Mouse (Mus musculus): ENCODE measurements around the gene Hhat. TPM values are rescaled to one million over a fixed set of nuclear protein-coding genes. Genes with fewer than 3 reads are reported as not detected.

Gene Hhat
- polyA plus RNA-seq, 1 experiment from 2014 or later = 9.6 TPM

DNA sequence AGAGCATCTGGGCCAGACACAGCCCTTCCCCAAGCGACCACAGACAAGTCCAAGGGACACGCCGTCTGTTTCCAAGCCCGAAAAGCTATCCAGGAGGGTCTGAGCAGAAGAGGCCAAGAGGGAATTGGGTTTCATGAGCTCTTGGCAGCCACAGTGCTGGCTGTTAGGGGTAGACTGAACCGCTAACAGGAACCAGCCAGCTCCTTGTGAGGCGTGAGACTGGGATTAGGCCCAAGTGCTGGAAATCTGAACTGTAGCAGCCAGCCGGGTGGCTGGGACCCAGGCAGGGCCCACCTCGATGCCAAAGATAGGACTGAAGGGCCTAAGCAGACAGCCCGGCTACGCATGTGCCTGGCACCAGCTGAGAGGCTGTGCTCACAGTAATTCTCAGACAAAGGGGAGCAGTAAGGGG lies 18.1 kb upstream of the Hhat start:
- Histone ChIP-seq H3K9me3 (ENCODE audit: control insufficient read depth, low read length) (no peaks in the 10 kb centered on the region), H3K27me3 (replicated peaks; ENCODE audit: control insufficient read depth, insufficient read depth, low read length) (no peaks in the 10 kb centered on the region), H3K36me3 (ENCODE audit: control insufficient read depth, insufficient read depth, low read length) (no peaks in the 10 kb centered on the region), H3K4me2 (ENCODE audit: low read depth, low read length) (no peak overlapping the region), H3K4me3 (ENCODE audit: low read length) (no peak overlapping the region), H3K27ac (ENCODE audit: low read length) (peak overlapping the region; percentile 58), H3K9ac (ENCODE audit: low read depth, low read length) (no peak overlapping the region), H3K4me1 (ENCODE audit: control insufficient read depth, insufficient read depth, low read length) (peaks cover 11% of the 10 kb centered on the region)
- peak; percentile 32 for ATAC-seq
- WGBS = 62% methylated on average over 10 of the region's 10 CpGs

DNA sequence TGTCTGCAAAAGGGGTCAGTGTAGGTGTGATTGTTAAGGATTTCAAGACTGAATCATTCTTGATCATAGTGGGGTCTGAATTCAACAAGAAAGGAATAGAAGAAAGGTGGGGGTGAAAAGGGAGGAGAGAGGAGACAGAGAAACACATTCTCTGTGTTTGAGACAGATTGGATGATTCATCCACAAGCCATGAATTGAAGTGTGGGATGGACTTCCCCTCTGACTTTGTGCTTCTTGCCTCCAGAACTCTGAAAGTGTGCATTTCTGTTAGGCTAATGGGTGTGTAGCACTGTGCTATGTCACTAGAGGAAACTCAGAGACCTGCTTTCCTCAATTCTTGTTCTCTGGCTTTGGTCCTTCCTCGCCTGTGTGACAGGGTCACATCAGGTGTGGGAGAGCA lies 15.2 kb upstream of the Hhat start:
- no peaks in the 10 kb centered on the region for H3K36me3 ChIP-seq (ENCODE audit: control insufficient read depth, insufficient read depth, low read length)
- WGBS = 84% methylated on average over 1 of the region's 1 CpGs
- H3K4me3 ChIP-seq (ENCODE audit: low read length) = no peak overlapping the region
- H3K9ac ChIP-seq (ENCODE audit: low read depth, low read length) = no peak overlapping the region
- no peaks in the 10 kb centered on the region for H3K9me3 ChIP-seq (ENCODE audit: control insufficient read depth, low read length)
- no peak overlapping the region for H3K4me2 ChIP-seq (ENCODE audit: low read depth, low read length)
- H3K4me1 ChIP-seq (ENCODE audit: control insufficient read depth, insufficient read depth, low read length) = peaks cover 4% of the 10 kb centered on the region; the same call in 1 of the 2 replicates
- no peak for ATAC-seq
- H3K27ac ChIP-seq (ENCODE audit: low read length) = peak overlapping the region; percentile 11; the same call in 1 of the 2 replicates
- no peaks in the 10 kb centered on the region for H3K27me3 ChIP-seq (replicated peaks; ENCODE audit: control insufficient read depth, insufficient read depth, low read length)

DNA sequence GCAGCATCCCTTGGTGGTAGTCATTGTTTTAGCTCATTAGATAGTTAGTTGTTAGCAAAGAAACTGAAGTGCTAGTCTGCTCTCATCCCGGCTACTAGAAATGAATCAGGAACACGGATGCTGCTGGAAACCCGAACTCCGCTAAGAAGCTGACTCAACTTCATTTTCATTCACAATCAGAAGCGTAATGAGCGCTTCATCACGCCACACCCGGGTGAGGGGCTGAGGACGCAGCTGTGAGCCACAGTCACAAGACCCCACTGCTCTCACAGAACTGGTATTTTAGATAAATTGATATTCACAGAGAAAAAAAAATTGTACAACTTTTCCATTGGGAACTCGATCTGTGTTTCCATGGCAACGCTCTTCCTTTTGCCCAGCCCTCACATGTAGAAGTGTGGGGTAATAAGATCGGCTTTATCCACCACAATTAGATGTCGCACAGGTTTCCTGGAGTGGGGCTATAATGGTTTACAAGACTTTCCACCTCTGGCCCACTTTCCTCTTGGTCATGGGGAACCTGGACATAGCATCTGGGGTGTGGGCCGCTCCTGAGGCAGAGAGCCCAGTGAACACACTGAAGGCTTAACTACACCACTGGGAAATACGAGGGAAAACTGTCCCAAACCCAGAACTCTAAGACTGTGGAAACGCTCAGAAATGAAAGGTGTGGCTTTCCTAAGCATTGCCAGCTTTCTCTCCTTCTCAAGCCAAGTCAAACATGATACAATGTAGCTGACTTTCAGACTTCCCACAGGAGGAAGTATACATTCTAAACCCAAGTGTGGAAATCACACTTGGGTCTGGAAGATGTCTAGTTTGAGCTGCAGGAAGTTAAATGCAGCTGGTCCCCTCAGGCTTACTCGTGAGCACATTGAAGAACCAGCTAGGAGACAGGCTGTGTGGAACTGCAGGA lies 14.3 kb upstream of the Hhat start:
- Histone ChIP-seq H3K4me2 (ENCODE audit: low read depth, low read length) (no peak overlapping the region), H3K9ac (ENCODE audit: low read depth, low read length) (no peak overlapping the region), H3K36me3 (ENCODE audit: control insufficient read depth, insufficient read depth, low read length) (no peaks in the 10 kb centered on the region), H3K27me3 (replicated peaks; ENCODE audit: control insufficient read depth, insufficient read depth, low read length) (no peaks in the 10 kb centered on the region), H3K9me3 (ENCODE audit: control insufficient read depth, low read length) (no peaks in the 10 kb centered on the region), H3K4me3 (ENCODE audit: low read length) (no peak overlapping the region), H3K4me1 (ENCODE audit: control insufficient read depth, insufficient read depth, low read length) (peaks cover 4% of the 10 kb centered on the region; the same call in 1 of the 2 replicates), H3K27ac (ENCODE audit: low read length) (0 out of 2 replicates have a peak overlapping the region, but pooled peaks have one; percentile 21)
- 68% methylated on average over 17 of the region's 17 CpGs for WGBS
- ATAC-seq = no peak

DNA sequence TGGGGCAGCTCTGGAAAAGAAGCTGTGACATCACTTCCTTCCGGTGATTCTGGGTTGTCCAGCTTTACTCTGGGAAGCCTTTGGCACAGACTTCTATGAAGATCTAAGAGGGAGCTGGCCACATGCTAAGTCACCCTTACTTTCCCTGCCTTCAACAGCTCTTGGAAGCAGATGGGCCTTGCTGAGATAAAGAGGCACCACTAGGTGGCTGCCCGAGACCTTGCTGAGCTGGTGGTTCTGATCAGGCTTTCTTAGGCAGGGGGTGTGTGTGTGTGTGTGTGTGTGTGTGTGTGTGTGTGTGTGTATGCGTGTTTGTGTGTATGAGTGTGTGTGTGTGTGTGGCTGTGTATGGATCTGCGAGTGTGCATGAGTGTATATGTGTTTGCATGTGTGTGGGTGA lies 13.4 kb upstream of the Hhat start:
- Histone ChIP-seq H3K9me3 (ENCODE audit: control insufficient read depth, low read length) (no peaks in the 10 kb centered on the region), H3K36me3 (ENCODE audit: control insufficient read depth, insufficient read depth, low read length) (no peaks in the 10 kb centered on the region), H3K9ac (ENCODE audit: low read depth, low read length) (no peak overlapping the region), H3K27me3 (replicated peaks; ENCODE audit: control insufficient read depth, insufficient read depth, low read length) (no peaks in the 10 kb centered on the region), H3K27ac (ENCODE audit: low read length) (no peak overlapping the region), H3K4me2 (ENCODE audit: low read depth, low read length) (no peak overlapping the region), H3K4me1 (ENCODE audit: control insufficient read depth, insufficient read depth, low read length) (peaks cover 4% of the 10 kb centered on the region; the same call in 1 of the 2 replicates), H3K4me3 (ENCODE audit: low read length) (no peak overlapping the region)
- ATAC-seq = peak; percentile 47
- 25% methylated on average over 4 of the region's 4 CpGs for WGBS

DNA sequence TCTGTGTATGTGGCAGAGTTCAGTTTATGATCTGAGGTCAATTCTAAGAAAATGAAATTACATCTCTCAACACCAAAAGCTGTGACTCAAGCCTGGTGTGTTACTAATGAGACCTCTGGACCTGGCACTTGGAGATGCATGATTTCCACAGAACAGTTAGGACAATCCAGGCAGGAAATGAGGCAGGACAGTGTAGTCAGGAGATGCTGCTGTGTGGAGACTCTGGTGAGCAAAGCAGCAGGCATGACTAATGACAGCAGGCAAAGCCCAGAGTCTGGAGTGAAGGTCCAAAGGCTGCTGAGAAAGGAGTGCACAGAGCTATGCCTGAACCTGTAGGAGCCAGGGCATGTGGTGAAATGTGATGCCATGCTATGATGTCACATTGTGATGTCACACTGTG lies 10.2 kb upstream of the Hhat start:
- Histone ChIP-seq H3K27me3 (replicated peaks; ENCODE audit: control insufficient read depth, insufficient read depth, low read length) (no peaks in the 10 kb centered on the region), H3K9me3 (ENCODE audit: control insufficient read depth, low read length) (no peaks in the 10 kb centered on the region), H3K27ac (ENCODE audit: low read length) (no peak overlapping the region), H3K4me3 (ENCODE audit: low read length) (no peak overlapping the region), H3K36me3 (ENCODE audit: control insufficient read depth, insufficient read depth, low read length) (no peaks in the 10 kb centered on the region), H3K4me1 (ENCODE audit: control insufficient read depth, insufficient read depth, low read length) (peaks cover 9% of the 10 kb centered on the region), H3K9ac (ENCODE audit: low read depth, low read length) (no peak overlapping the region), H3K4me2 (ENCODE audit: low read depth, low read length) (no peak overlapping the region)
- 0 out of 2 replicates have a peak, but pooled peaks have one; percentile 24 for ATAC-seq

DNA sequence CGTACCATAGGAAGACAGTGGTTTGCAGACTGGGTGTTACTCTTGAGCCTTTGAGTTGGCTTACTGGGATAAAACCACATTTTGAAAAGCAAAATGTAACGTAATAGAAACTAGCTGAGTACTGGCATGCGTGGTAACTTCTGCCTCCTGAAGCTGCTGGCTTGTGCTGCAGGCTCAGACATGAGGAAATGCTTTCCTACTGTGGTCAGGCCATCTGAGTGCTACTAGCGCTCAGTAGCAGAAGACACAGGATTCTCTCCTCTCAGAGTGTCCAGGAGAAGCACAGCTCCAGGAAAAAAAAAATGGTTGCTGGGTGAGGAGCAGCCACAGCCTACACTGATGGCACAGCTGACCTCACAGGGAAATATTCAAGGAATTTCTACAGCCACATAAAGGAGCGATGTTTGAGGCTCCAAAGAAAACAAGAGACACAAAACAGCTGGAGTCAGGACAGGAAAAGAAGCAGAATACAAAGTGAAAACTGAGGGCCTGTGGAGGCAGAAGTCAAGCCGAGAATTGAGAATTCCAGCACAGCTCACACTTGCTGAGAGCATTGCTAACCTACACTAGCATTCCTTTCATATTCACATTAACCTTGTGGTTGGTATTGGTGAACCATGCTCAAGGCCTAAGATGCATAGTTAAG lies 8.0 kb upstream of the Hhat start:
- Histone ChIP-seq H3K4me2 (ENCODE audit: low read depth, low read length) (no peak overlapping the region), H3K36me3 (ENCODE audit: control insufficient read depth, insufficient read depth, low read length) (no peaks in the 10 kb centered on the region), H3K4me1 (ENCODE audit: control insufficient read depth, insufficient read depth, low read length) (peaks cover 11% of the 10 kb centered on the region), H3K27ac (ENCODE audit: low read length) (peak overlapping the region; percentile 55), H3K27me3 (replicated peaks; ENCODE audit: control insufficient read depth, insufficient read depth, low read length) (no peaks in the 10 kb centered on the region), H3K9me3 (ENCODE audit: control insufficient read depth, low read length) (no peaks in the 10 kb centered on the region), H3K9ac (ENCODE audit: low read depth, low read length) (no peak overlapping the region), H3K4me3 (ENCODE audit: low read length) (no peak overlapping the region)
- WGBS = 39% methylated on average over 6 of the region's 6 CpGs
- peak; percentile 41; the same call in 1 of the 2 replicates for ATAC-seq

DNA sequence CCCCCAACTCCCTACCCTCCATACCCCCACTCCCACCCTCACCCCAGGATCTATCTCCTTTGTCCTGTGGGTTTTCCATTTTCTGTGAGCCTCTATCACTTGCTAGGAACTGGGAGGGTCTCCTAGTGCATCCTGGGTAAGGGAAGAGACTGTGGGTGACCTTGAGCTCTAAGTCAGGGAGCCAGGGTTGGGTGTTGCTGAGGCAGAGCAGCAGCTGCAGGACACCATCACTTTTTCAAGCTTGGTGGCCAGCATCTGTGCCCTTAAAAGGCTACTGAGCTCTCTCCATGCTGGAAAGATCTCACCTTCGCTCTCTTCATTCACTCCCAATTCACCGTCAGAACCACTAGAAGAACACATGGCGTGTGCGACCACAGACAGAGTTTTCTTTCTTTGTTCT lies 7.2 kb upstream of the Hhat start:
- H3K4me3 ChIP-seq (ENCODE audit: low read length) = no peak overlapping the region
- ATAC-seq = no peak
- no peaks in the 10 kb centered on the region for H3K36me3 ChIP-seq (ENCODE audit: control insufficient read depth, insufficient read depth, low read length)
- no peak overlapping the region for H3K9ac ChIP-seq (ENCODE audit: low read depth, low read length)
- no peak overlapping the region for H3K4me2 ChIP-seq (ENCODE audit: low read depth, low read length)
- H3K4me1 ChIP-seq (ENCODE audit: control insufficient read depth, insufficient read depth, low read length) = peaks cover 11% of the 10 kb centered on the region
- WGBS = 92% methylated on average over 4 of the region's 4 CpGs
- H3K27ac ChIP-seq (ENCODE audit: low read length) = peak overlapping the region; percentile 55; the same call in 1 of the 2 replicates
- H3K27me3 ChIP-seq (replicated peaks; ENCODE audit: control insufficient read depth, insufficient read depth, low read length) = no peaks in the 10 kb centered on the region
- H3K9me3 ChIP-seq (ENCODE audit: control insufficient read depth, low read length) = no peaks in the 10 kb centered on the region

DNA sequence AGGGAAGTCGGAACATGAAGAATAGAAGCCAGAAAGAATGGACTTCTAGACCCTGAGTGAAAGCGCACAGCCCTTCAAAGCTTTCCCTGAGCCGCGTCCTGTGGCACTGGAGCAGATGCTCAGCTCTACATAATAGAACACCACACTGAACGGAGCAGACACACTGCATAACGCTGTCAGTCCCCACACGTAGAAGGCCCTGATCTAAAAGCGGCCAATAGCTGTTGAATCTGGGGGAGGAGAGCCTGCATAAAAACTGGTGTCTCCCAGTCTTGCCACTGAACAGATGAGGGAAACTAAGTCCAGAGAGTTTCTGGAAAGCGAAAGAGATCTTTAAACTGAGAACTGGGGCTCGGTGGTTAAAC lies 911 bp downstream of the Hhat start:
- 18% methylated on average over 10 of the region's 10 CpGs for WGBS
- peak; percentile 86 for ATAC-seq
- peak overlapping the region; percentile 100 for H3K9ac ChIP-seq (ENCODE audit: low read depth, low read length)
- peak overlapping the region; percentile 95 for H3K27ac ChIP-seq (ENCODE audit: low read length)
- H3K27me3 ChIP-seq (replicated peaks; ENCODE audit: control insufficient read depth, insufficient read depth, low read length) = no peaks in the 10 kb centered on the region
- peak overlapping the region; percentile 92 for H3K4me2 ChIP-seq (ENCODE audit: low read depth, low read length)
- peaks cover 15% of the 10 kb centered on the region for H3K4me1 ChIP-seq (ENCODE audit: control insufficient read depth, insufficient read depth, low read length)
- peak overlapping the region; percentile 77 for H3K4me3 ChIP-seq (ENCODE audit: low read length)
- H3K9me3 ChIP-seq (ENCODE audit: control insufficient read depth, low read length) = no peaks in the 10 kb centered on the region
- H3K36me3 ChIP-seq (ENCODE audit: control insufficient read depth, insufficient read depth, low read length) = no peaks in the 10 kb centered on the region

DNA sequence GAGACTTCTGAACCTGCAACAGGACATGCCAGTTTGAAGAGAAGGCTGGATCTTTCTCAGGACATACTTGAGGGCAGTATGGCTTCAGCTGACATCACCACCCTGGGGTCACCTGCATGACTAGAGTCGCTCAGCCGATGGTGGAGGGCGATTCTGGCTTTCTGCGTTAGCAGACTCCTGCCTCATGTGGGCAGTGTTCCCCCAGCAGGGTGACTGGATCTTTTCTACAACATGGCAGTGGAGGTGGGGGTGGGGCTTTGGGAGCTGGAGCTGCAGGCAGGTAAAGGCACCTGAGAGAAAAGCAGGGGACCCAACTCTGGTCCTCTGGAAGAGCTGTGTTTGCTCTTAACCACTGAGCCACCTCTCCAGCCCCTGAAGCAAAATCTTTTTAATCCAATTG lies 5.5 kb downstream of the Hhat start:
- ATAC-seq = no peak

More for the DNA sequence above, 5.5 kb downstream of the Hhat start:
- 39% methylated on average over 4 of the region's 4 CpGs for WGBS
- no peaks in the 10 kb centered on the region for H3K36me3 ChIP-seq (ENCODE audit: control insufficient read depth, insufficient read depth, low read length)
- H3K9ac ChIP-seq (ENCODE audit: low read depth, low read length) = no peak overlapping the region
- no peaks in the 10 kb centered on the region for H3K9me3 ChIP-seq (ENCODE audit: control insufficient read depth, low read length)
- no peak overlapping the region for H3K27ac ChIP-seq (ENCODE audit: low read length)
- peaks cover 8% of the 10 kb centered on the region for H3K4me1 ChIP-seq (ENCODE audit: control insufficient read depth, insufficient read depth, low read length)
- H3K4me3 ChIP-seq (ENCODE audit: low read length) = no peak overlapping the region
- H3K27me3 ChIP-seq (replicated peaks; ENCODE audit: control insufficient read depth, insufficient read depth, low read length) = no peaks in the 10 kb centered on the region
- no peak overlapping the region for H3K4me2 ChIP-seq (ENCODE audit: low read depth, low read length)
